Mouse (Mus musculus) MEL (cell line): ENCODE results near the gene Lrrc29. TPM values are rescaled to one million over a fixed set of nuclear protein-coding genes. Genes with fewer than 3 reads are reported as not detected.

Experiments
- DNase-seq: peaks from one replicate; pipeline ENCODE4 v3.0.0; 2011; ENCODE audit warnings: low read depth, low spot score
- H3K27ac ChIP-seq: 2 replicates; pipeline ENCODE4 v1.5.1; 2012; ENCODE audit warnings: low read depth, mild to moderate bottlenecking, control low read depth, low read length, moderate library complexity; ENCODE audit not compliant: control insufficient read depth
- H3K27me3 ChIP-seq, 2 experiments: fragments of 150-350 bp in 1 of 2; sonication (generic) in 1 of 2; 2 replicates each; pipeline ENCODE4 v1.6.1; 2012; ENCODE audit warnings: low read length in 2 of 2, mild to moderate bottlenecking in 2 of 2, improper control_type of control experiment in 1 of 2, moderate library complexity in 1 of 2; ENCODE audit not compliant: insufficient read depth in 2 of 2, control insufficient read depth in 1 of 2
- H3K36me3 ChIP-seq, 2 experiments: 2 replicates each; pipeline ENCODE4 v1.6.1; 2012 to 2014; ENCODE audit warnings: low read length in 2 of 2, improper control_type of control experiment in 1 of 2, inconsistent platforms in 1 of 2, mild to moderate bottlenecking in 1 of 2; ENCODE audit not compliant: insufficient read depth in 2 of 2, control insufficient read depth in 1 of 2
- H3K4me1 ChIP-seq, 2 experiments: fragments of 150-350 bp in 1 of 2; sonication (generic) in 1 of 2; 2 replicates each; pipeline ENCODE4 v1.6.1; 2012; ENCODE audit warnings: low read length in 2 of 2, improper control_type of control experiment in 1 of 2, mild to moderate bottlenecking in 1 of 2; ENCODE audit not compliant: insufficient read depth in 2 of 2, control insufficient read depth in 1 of 2
- H3K4me3 ChIP-seq, 2 experiments: fragments of 150-350 bp in 1 of 2; sonication (generic) in 1 of 2; 2 replicates each; pipeline ENCODE4 v1.5.1; 2012; ENCODE audit warnings: low read depth in 2 of 2, low read length in 2 of 2, mild to moderate bottlenecking in 2 of 2, moderate library complexity in 2 of 2, control low read depth in 1 of 2, improper control_type of control experiment in 1 of 2; ENCODE audit not compliant: control insufficient read depth in 1 of 2, insufficient read depth in 1 of 2
- H3K79me2 ChIP-seq: 2 replicates; pipeline ENCODE4 v1.6.1; 2012; ENCODE audit warnings: mild to moderate bottlenecking, low read length, moderate library complexity; ENCODE audit not compliant: control insufficient read depth, poor library complexity, insufficient read depth
- H3K9ac ChIP-seq: 2 replicates; pipeline ENCODE4 v1.6.1; 2012; ENCODE audit warnings: low read depth, mild to moderate bottlenecking, control low read depth, low read length, moderate library complexity; ENCODE audit not compliant: control insufficient read depth, poor library complexity, severe bottlenecking
- H3K9me3 ChIP-seq: fragments of 150-350 bp; sonication (generic); replicated peaks from 2 replicates; pipeline ENCODE4 v1.6.1; 2012; ENCODE audit warnings: mild to moderate bottlenecking, low read length, improper control_type of control experiment, moderate library complexity; ENCODE audit not compliant: insufficient read depth
- BHLHE40 ChIP-seq: IDR thresholded peaks from 2 replicates; pipeline ENCODE4 v1.6.1; 2012; ENCODE audit warnings: low read depth, mild to moderate bottlenecking, inconsistent platforms, low read length, improper control_type of control experiment, borderline replicate concordance
- CHD1 ChIP-seq: IDR thresholded peaks from 2 replicates; pipeline ENCODE4 v1.6.1; 2012; ENCODE audit warnings: low read depth, mild to moderate bottlenecking, inconsistent platforms, low read length, improper control_type of control experiment
- CTCF ChIP-seq, 3 experiments: IDR thresholded peaks in 2 of 3; conservative IDR thresholded peaks in 1 of 3; 2 replicates each; pipeline ENCODE4 v1.5.1; 2011 to 2012; ENCODE audit warnings: low read length in 3 of 3, low read depth in 2 of 3, mild to moderate bottlenecking in 2 of 3, improper control_type of control experiment in 1 of 3, inconsistent platforms in 1 of 3, mixed read lengths in 1 of 3, moderate library complexity in 1 of 3; ENCODE audit not compliant: control insufficient read depth in 1 of 3, insufficient read depth in 1 of 3, poor library complexity in 1 of 3, severe bottlenecking in 1 of 3
- EP300 ChIP-seq, 2 experiments: IDR thresholded peaks; 2 replicates each; pipeline ENCODE4 v1.6.1; 2011; ENCODE audit warnings: improper control_type of control experiment in 2 of 2, low read length in 2 of 2, low read depth in 1 of 2, mild to moderate bottlenecking in 1 of 2
- ETS1 ChIP-seq: IDR thresholded peaks from 2 replicates; pipeline ENCODE4 v1.6.1; 2012; ENCODE audit warnings: low read depth, mild to moderate bottlenecking, inconsistent platforms, low read length, improper control_type of control experiment, moderate library complexity
- GATA1 ChIP-seq: IDR thresholded peaks from 2 replicates; pipeline ENCODE4 v1.6.1; 2011; ENCODE audit warnings: low read depth, low read length, improper control_type of control experiment
- HCFC1 ChIP-seq: IDR thresholded peaks from 2 replicates; pipeline ENCODE4 v1.6.1; 2012; ENCODE audit warnings: low read depth, mild to moderate bottlenecking, inconsistent platforms, low read length, improper control_type of control experiment, moderate library complexity
- MAX ChIP-seq: IDR thresholded peaks from 2 replicates; pipeline ENCODE4 v1.6.1; 2011; ENCODE audit warnings: low read length, improper control_type of control experiment
- MYB ChIP-seq: IDR thresholded peaks from 2 replicates; pipeline ENCODE4 v1.6.1; 2011; ENCODE audit warnings: mild to moderate bottlenecking, low read depth, low read length, improper control_type of control experiment
- NELFE ChIP-seq: IDR thresholded peaks from 2 replicates; pipeline ENCODE4 v1.6.1; 2011; ENCODE audit warnings: low read depth, low read length, improper control_type of control experiment
- NRF1 ChIP-seq: IDR thresholded peaks from 2 replicates; pipeline ENCODE4 v1.6.1; 2014; ENCODE audit warnings: low read depth, mild to moderate bottlenecking, inconsistent platforms, low read length, improper control_type of control experiment, moderate library complexity; ENCODE audit not compliant: poor library complexity, insufficient read depth, severe bottlenecking
- POLR2AphosphoS5 ChIP-seq: IDR thresholded peaks from 2 replicates; pipeline ENCODE4 v1.6.1; 2012; ENCODE audit warnings: low read depth, borderline replicate concordance, mild to moderate bottlenecking, inconsistent platforms, low read length, moderate library complexity, mixed read lengths
- RCOR1 ChIP-seq: IDR thresholded peaks from 2 replicates; pipeline ENCODE4 v1.6.1; 2012; ENCODE audit warnings: low read depth, mild to moderate bottlenecking, inconsistent platforms, low read length, improper control_type of control experiment
- TAL1 ChIP-seq: IDR thresholded peaks from 2 replicates; pipeline ENCODE4 v1.6.1; 2012; ENCODE audit warnings: mild to moderate bottlenecking, inconsistent platforms, low read length, moderate library complexity, mixed read lengths
- TBP ChIP-seq: IDR thresholded peaks from 2 replicates; pipeline ENCODE4 v1.8.0; 2011; ENCODE audit warnings: low read depth, low read length, improper control_type of control experiment
- TCF12 ChIP-seq: IDR thresholded peaks from 2 replicates; pipeline ENCODE4 v1.6.1; 2014; ENCODE audit warnings: low read depth, mild to moderate bottlenecking, inconsistent platforms, low read length, improper control_type of control experiment, moderate library complexity
- ZC3H11A ChIP-seq: IDR thresholded peaks from 2 replicates; pipeline ENCODE4 v1.6.1; 2012; ENCODE audit warnings: low read depth, mild to moderate bottlenecking, inconsistent platforms, low read length, improper control_type of control experiment
- polyA plus RNA-seq, 2 experiments: library from polyadenylated mRNA; stranded (reverse) in 1 of 2; unstranded in 1 of 2; fragments of >175 nt in 1 of 2; fragments of >200 nt in 1 of 2; gene quantifications; 2 replicates each; pipeline versions ENCODE4 v1.2.1 to v1.2.4; 2012; ENCODE audit warnings: low replicate concordance in 2 of 2, low read depth in 1 of 2; ENCODE audit not compliant: insufficient read length in 2 of 2, insufficient read depth in 1 of 2, missing spikeins in 1 of 2
- total RNA-seq: library from RNA; depleted of rRNA; stranded (reverse); fragments of 300-350 nt; gene quantifications from 2 replicates; pipeline ENCODE4 v1.2.3, GENCODE M21; 2012

The Lrrc29 gene
- total and polyA plus RNA-seq, 3 experiments = 2.6 to 6.1 TPM; not detected in 1

DNA sequence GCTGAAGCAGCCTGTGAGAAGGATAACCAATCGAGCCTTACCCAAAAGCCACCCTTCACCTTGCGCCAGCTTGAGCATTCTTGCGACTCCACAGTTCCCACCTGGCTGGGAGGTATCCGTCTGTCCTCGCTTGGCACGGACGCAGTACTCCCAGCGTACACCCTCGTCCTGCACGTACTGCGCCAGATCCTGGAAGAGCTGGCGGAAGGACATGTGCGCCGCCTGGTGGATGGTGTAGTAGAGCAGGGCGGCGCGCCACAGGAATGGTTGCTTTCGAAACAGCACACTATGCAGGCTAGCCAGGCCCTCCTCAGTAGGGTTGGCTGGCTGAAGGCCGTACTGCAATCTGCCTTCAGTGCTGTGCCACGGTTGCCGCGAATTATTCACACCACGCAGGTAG lies 43.0 kb downstream of the Lrrc29 start (continued):
- TF ChIP-seq CTCF (IDR thresholded peaks at IDR 0.05 in 2 of 3, conservative IDR thresholded peaks at IDR 0.05 in 1 of 3; ENCODE audit: control insufficient read depth in 1 of 3, insufficient read depth in 1 of 3, low read depth in 2 of 3, low read length in 3 of 3, poor library complexity in 1 of 3, severe bottlenecking in 1 of 3) (peak; percentile 24 to 69 (median 63); a peak in 5 of 6 replicates), NELFE (no peak)

GRCm38 (mm10) chr8:105282239-105282638 lies 43.8 kb downstream of the Lrrc29 start:
- peaks cover 12 to 40% of the 10 kb centered on the region in 2 experiments for H3K4me1 ChIP-seq
- H3K9ac ChIP-seq = no peak overlapping the region
- peak overlapping the region; percentile 68 for H3K27ac ChIP-seq
- H3K4me3 ChIP-seq = no peak overlapping the region
- H3K36me3 ChIP-seq = peaks cover 0 to 27% of the 10 kb centered on the region in 2 experiments; a peak in 2 of 4 replicates
- no peaks in the 10 kb centered on the region for H3K27me3 ChIP-seq
- peaks cover 3% of the 10 kb centered on the region for H3K79me2 ChIP-seq
- no peaks in the 10 kb centered on the region for H3K9me3 ChIP-seq
- peak; percentile 51 for DNase-seq
- no peak for TF ChIP-seq MAX
- peak; percentile 29; the same call in 1 of the 2 replicates for TF ChIP-seq RCOR1
- TF ChIP-seq EP300 (IDR thresholded peaks at IDR 0.05; ENCODE audit: low read depth in 1 of 2, low read length in 2 of 2) = peak; percentile 78 to 87
- TF ChIP-seq CHD1 = no peak
- TF ChIP-seq HCFC1 = no peak
- peak; percentile 13; the same call in 1 of the 2 replicates for TF ChIP-seq MYB
- peak; percentile 75 for TF ChIP-seq TCF12
- TF ChIP-seq GATA1 = peak; percentile 85
- peak; percentile 70 for TF ChIP-seq ETS1

DNA sequence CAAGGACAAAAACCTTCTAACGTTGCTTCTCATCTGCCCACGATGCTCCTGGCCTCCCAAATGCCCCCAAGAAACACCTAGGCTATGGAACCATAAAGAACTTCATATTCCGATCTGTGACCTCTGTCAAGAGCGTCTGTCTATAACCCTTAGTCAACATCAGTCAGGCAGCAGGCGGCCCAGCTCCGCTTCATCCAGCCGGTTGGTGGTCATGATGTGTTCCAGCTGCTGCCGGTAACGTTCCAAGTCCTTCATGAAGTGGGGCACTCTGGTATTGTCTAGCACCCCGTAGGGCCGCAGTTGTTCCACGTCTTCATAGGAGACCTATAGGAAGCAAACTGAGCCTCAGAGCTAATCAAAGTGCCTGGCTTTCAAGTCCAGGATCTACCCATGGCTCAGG lies 44.3 kb downstream of the Lrrc29 start:
- Histone ChIP-seq H3K27me3 (no peaks in the 10 kb centered on the region), H3K4me1 (peaks cover 12 to 38% of the 10 kb centered on the region in 2 experiments), H3K27ac (peak overlapping the region; percentile 68), H3K79me2 (peaks cover 3% of the 10 kb centered on the region; the same call in 1 of the 2 replicates), H3K9ac (no peak overlapping the region), H3K4me3 (no peak overlapping the region), H3K9me3 (no peaks in the 10 kb centered on the region), H3K36me3 (peaks cover 0 to 27% of the 10 kb centered on the region in 2 experiments; a peak in 2 of 4 replicates)
- DNase-seq = no peak
- TF ChIP-seq TAL1 (no peak), ZC3H11A (no peak), BHLHE40 (no peak), GATA1 (no peak), POLR2AphosphoS5 (no peak), NRF1 (no peak), TBP (no peak)
